Mouse (Mus musculus): Measurements from ENCODE around the gene Slc25a27.

- no peak for TF ChIP-seq POLR2A (IDR thresholded peaks at IDR 0.05; ENCODE audit: low read depth, low read length)
- peak; percentile 45; the same call in 1 of the 2 replicates for TF ChIP-seq CTCF (IDR thresholded peaks at IDR 0.05; ENCODE audit: extremely low read depth, insufficient read depth, insufficient read length, insufficient replicate concordance)
These were observed 55.4 kb downstream of the Slc25a27 start for GRCm38 (mm10) chr17:43611586-43611985.
